ENCODE assay signal across 24 mouse cellular contexts in the genomic region with DNA sequence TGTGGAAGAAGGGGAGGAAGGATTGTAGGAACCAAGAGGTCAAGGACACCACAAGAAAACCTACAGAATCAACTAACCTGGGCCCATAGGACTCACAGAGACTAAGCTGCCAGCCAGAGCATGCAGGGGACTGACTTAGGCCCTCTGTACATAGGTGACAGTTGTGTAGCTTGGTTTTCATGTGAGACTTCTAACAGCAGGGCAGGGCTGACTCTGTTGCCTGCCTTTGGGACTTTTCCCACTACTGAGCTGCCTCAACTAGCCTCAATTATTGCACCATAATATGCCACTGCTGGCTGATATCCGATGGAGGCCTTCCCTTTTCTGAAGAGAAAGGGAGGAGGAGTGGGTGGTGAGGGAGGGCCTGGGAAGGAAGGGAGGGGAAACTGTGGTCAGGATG. TPM values are rescaled to one million over a fixed set of nuclear protein-coding genes. Genes with fewer than 3 reads are reported as not detected.
"Had no signal": no experiment of that assay in that cellular context is flagged by ENCODE, and none has a peak within 500 bp of the region (broad histone marks: within the 10 kb centered on the region; RNA-seq: fewer than 3 reads in every experiment).

No protein-coding gene starts in this region.

- H3K9me3 ChIP-seq: limb, embryonic 10.5 days; limb, embryonic 13.5 days; midbrain, embryonic 12.5 days; midbrain, embryonic 15.5 days; neural tube, embryonic 12.5 days; neural tube, embryonic 15.5 days; stomach, embryonic 15.5 days had no signal

- H3K4me2 ChIP-seq: limb, embryonic 13.5 days; midbrain, embryonic 12.5 days; midbrain, embryonic 15.5 days; neural tube, embryonic 12.5 days; neural tube, embryonic 15.5 days; stomach, embryonic 15.5 days had no signal

- H3K27me3 ChIP-seq: limb, embryonic 13.5 days; midbrain, embryonic 12.5 days; midbrain, embryonic 15.5 days; neural tube, embryonic 12.5 days; neural tube, embryonic 15.5 days; stomach, embryonic 15.5 days had no signal

- DNase-seq: kidney, adult 11 months; kidney, adult 8-10 months; kidney, postnatal 14 days; kidney, postnatal 4 days; layer of hippocampus, adult 9-11 months; lung, adult 2 months; lung, postnatal 14 days; lung, postnatal 4 days; right cerebral cortex, adult 18-20 months; right cerebral cortex, postnatal 25 days; spleen, adult 18-20 months; thymus, adult 2 months; thymus, postnatal 14 days; thymus, postnatal 4 days had no signal

- H3K9ac ChIP-seq: limb, embryonic 13.5 days; liver, embryonic 14.5 days; midbrain, embryonic 12.5 days; midbrain, embryonic 15.5 days; neural tube, embryonic 12.5 days; neural tube, embryonic 15.5 days; stomach, embryonic 15.5 days had no signal

- H3K27ac ChIP-seq: limb, embryonic 10.5 days; limb, embryonic 13.5 days; liver, embryonic 14.5 days; midbrain, embryonic 12.5 days; midbrain, embryonic 15.5 days; neural tube, embryonic 12.5 days; neural tube, embryonic 15.5 days had no signal

- ATAC-seq: midbrain, embryonic 15.5 days had no signal

- H3K4me1 ChIP-seq: limb, embryonic 10.5 days; limb, embryonic 13.5 days; midbrain, embryonic 12.5 days; midbrain, embryonic 15.5 days; neural tube, embryonic 12.5 days; neural tube, embryonic 15.5 days; stomach, embryonic 15.5 days had no signal

- H3K4me3 ChIP-seq: limb, embryonic 10.5 days; limb, embryonic 13.5 days; midbrain, embryonic 12.5 days; midbrain, embryonic 15.5 days; neural tube, embryonic 12.5 days; neural tube, embryonic 15.5 days; stomach, embryonic 15.5 days had no signal

RNA-seq across cellular contexts. Expression of gene Serpind1, which starts 15.6 kb away (rescaled TPM):
- total RNA-seq: megakaryocyte progenitor cell, adult 5-6 weeks; megakaryocyte-erythroid progenitor cell, adult 5-6 weeks had no signal
